Mouse (Mus musculus) cerebellum, postnatal 10 days (tissue): ENCODE data around the gene Tpt1.
A peak's percentile ranks its signal among the peaks of the same experiment; 100 is the strongest.
"Not testable (repeated sequence)": the region's sequence is repeated elsewhere in the genome, so short reads cannot be mapped to it uniquely, and the experiment has no call there.

ENCODE experiments used
- DNase-seq, 2 experiments: peaks; one replicate each; pipeline ENCODE4 v3.0.0; 2021; ENCODE audit warnings: mixed read lengths in 2 of 2

The Tpt1 gene

DNA sequence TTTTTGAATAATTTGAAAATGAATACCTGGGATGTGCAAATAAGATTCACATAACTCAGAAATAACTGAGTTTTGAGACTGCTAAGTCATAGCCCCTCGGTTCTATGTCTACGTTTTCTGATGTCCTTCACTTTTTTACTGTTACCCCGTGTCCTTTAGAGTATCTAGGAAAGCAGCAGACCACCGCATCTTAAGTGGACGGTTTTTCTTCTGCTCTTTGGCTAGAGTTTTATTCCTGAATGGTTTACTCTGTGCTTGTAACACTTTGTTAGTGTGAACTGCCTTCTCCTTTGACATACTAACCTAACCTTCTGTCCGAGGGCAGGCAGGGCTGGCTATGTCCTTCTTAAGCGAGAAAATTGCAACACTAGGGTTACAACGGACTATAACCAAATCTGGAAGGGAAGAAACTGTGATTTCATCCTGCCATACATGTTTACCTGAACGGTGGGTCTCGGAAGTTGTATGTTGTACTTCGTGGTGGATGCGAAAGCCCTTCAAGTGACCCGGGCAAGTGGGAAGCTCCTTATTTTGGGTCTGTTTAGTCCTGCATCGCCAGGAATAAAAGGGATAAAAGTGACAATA lies 690 bp upstream of the Tpt1 start:
- DNase-seq: no peak

DNA sequence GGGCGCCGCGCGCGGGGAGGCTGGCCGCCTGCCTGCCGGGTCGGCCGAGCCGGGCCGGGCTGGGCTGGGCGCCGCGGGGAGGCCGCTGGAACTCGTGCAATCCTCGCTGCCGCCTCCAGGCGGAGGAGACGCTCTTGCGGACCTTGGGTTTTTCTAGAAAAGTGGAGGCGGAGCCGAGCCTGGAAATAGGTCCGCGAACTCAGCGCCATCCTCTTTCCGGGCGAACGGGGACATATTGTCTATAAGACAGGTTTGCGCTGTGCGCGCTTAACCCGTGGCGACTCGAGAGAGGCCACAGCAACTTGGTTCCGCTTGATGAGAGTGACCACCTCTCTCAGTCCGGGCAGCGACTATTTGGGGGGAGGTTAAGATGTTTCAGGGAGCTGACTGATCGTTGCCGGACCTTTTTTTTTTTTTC lies 814 bp downstream of the Tpt1 start:
- DNase-seq: peak; percentile 95 to 96

DNA sequence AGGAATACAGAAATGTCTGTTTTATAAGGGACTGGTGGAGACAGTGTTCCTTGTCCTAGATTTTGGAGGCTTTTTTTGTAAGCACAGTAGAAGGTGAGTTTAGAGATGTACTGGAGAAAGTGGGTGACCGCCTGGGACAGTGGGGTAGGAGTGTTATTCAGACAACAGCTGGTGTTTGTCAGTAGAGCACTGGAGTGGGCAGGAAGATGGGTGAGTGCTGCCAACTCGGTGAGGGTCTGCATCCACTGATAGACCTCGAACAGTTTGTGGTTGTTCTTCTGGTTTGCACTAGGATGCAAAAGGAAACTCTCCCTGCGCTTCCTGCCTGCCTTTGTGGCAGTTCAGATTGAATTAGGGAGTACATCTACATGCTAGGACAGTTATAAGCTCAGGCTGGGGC lies 2.8 kb downstream of the Tpt1 start:
- no peak for DNase-seq

DNA sequence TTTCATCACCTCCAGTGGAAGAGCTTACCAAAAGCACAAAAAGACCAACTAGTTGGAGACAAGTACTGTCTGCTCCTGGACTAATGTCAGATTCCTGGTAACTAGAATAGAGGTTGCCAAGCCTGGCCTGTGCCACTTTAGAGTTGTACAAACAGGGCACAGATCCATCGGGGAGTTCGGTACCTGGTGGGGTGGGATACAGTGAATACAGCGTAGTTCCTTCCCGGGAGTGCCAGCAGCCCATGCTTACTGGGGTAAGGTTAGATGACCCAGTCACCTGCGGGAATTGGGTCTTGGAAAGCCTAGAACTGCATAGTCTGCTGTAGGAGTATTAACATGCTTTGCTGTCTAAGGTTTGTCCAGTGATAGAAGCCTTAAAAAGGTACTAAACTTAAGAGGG lies 3.6 kb downstream of the Tpt1 start:
- DNase-seq: no peak

DNA sequence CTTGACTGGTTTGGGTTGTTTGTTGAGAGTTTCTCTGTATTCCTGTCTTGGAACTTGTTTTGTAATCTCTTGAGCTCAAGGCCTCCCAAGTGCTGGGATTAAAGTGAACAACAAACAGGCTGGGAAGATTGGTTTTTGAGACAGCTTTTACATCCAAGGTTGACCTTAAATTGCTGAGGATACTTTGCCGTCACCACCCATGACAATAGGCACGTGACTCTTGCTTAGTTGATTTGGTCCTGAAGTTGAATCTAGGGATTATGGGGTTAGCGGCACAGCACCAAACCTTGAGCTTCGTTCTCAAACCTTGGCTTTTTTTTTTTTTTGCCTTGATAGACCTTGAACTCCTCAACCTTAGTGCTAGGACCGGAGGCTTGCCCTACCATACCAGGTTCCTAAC lies 4.3 kb downstream of the Tpt1 start:
- DNase-seq: no peak

DNA sequence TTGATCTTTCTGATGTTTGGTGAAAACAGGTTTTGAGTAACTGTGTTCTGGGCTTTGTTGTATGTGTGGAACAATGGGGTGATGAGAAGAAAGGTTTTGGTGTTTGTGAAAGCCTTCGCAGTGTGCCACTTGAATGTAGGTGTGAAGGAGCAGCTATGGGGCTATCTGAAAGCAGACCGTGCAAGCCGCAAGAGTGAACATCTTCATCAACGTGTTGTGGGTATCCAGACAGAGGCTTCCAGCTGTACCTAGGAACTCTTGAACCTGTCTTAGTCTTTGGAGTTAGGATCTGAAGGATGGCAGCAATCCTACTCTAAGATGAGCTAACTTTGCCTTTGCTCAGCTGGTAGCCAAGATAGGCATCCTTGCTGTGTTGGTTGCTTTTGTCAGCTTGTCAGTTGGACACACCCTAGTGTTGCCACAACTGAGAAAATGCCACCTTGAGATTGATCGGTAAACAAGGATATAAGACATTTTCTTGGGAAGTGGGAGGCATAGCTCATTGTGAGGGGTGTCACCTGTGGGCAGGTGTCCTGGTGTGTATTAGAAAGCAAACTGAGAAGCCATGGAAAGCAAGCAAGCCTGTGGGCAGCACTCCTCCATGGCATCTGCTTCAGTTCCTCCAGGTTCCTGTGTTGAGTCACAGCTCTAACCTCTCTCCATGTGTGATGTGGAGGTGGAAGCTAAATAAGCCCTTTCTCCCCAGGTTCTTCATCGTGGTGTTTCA lies 5.1 kb downstream of the Tpt1 start:
- DNase-seq: no peak

DNA sequence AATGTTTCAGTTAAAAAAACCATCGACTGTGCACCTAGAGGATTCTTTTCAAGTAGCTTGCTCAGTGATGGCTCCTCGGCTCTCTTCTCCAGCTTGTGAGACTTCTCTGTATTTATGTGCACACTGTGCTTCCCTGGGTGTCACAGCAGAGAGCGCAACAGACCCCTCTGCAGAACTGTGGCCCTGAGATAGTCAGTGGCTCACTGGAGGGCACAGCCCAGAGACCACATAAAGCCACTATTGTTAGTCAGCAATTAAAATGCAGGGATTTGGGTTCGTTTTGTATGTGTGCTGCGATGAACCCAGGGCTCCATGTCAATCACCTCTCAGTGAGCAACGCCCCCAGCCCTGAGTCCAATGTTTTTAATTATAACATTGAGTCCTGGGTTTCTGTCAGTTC lies 5.9 kb downstream of the Tpt1 start:
- DNase-seq: no peak

DNA sequence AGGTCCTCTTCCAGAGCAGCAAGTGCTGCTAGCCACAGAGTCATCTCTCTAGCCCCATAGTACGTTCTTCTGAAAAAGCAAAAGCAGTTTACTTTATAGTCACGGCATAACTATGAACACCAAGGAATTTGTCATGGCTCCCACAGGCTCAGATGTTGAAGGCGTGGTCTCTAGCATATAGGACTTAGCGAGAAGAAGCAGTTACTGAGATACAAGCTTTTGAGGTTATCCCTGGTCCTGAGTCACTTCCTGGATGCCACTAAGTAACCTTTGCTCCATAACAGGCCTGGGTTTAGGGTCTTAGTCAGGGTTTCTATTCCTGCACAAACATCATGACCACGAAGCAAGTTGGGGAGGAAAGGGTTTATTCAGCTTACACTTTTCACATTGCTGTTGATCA lies 7.1 kb downstream of the Tpt1 start:
- DNase-seq: no peak

DNA sequence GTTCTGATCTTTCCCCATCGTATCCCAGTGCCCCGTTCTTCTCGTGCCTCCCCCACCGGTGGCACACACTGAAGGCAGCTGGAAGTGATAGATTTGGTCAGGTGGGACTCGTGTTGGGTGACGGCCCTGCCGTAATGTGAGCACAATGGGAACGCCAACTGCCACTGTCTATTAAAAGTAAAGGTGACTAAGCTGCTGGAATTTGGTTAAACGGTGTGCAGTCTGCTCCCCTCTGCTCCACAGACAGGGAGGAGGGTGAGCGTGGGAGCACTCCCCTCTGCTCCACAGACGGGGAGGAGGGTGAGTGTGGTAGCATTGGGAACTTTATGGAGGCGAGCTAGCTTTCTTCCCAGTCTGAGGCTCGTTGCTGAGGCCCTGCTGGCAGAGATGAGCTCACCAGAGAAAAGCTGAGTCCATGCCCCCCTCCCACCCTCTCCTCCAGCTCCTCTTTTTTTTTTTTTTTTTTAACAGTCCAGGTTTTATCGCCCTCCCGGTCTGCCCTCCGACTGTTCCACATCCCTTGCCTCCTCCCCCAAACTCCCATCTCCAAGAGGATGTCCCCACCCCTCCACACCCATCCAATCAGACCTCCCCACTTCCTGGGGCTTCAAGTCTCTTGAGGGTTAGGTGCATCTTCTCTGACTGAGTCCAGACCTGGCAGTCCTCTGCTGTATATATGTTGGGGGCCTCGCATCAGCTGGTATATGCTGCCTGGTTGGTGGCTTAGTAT lies 10.5 kb downstream of the Tpt1 start:
- no peak for DNase-seq

DNA sequence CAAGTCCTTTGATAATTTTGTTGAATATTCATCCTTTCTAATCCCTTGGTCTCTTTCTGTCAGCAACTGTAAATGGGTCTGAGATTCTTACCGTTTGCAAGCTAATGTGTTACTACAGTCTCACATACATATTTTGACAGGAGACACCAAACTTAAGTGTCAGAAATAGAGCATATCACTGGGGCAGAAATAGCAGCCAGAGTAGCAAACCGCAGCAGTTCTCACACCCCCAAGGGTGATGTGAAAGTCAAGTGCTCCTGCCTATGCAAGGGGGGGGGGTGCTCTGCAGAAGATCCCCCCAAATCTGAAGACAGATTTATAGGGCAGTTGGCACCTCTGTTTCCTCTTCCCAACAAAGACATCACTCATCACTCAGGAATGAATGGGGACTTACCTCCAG lies 13.3 kb downstream of the Tpt1 start:
- DNase-seq: no peak

DNA sequence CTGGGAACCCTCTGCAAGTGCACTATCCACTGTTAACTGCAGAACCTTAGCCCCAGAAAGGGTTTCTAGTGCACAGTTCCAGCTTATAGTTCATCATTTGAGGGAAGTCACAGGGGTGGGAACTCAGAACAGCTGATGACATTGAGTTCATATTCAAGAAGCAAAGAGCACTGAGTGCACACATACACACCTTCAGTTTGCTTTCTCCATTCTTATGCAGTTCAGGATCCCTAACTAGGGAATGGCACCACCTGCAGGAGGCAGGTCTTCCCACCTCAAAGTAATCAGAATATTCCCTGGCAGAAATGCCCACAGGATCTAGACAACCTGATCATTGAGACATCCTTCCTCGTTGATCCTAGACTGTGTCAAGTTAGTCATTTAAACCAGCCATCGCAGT lies 14.7 kb downstream of the Tpt1 start:
- DNase-seq: no peak

DNA sequence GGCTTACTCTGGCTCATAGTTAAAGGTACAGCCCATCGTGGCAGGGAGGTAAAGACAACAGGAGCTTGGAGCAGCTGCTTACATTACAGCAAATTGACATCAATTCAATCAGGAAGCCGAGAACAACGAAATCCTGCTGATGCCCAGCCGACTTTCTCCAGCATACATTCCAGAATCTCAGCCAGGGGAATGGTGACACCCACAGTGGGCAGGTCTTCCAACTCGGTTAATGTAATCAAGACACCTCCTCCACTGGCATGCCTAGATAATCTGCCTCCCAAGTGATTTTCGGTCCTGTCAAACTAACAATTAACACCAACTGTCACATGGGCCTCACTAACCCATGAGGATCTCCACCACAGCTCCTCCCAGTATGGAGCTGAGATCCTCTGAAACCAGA lies 17.8 kb downstream of the Tpt1 start:
- no peak for DNase-seq

DNA sequence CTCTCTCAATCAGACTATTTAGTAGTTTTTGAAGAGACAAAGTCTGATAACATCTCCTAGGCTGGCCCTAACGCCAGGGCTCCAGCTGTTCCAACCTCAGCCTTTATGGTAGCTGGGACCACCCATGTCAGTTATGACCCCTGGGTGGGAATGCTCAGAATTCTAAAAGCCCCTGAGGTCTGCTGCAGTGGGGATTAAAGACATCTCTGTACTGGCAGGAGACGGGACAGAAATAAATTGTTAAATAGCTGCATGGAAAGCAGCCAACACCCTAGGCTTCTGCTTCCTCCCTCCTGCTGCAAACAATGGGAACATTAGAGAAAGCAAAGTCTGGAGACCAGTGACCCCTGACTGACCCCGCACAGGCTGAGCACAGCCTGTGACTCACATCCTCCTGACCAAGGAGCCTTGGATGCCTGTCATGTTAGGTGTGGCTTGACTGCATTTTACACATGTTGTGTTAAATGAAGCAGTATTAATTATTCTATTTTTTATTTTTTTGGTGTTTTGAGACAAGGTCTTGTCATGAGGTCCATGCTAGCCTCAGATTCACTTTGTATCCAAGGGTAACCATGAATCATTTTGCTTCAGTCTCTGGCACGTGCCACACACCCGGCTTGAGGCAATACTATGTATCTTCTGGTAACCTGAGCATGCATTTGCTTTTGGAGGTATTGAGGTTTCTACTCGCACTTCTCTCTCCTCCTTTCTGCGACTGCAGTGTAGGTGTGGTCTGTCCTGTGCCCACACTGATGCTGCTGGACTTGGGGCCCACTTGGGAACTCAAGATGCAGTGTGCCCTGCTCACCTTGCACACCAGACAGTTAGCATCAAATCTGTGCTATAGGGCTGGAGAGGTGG lies 18.9 kb downstream of the Tpt1 start:
- peak in 1 of 2 experiments; percentile 22 for DNase-seq

DNA sequence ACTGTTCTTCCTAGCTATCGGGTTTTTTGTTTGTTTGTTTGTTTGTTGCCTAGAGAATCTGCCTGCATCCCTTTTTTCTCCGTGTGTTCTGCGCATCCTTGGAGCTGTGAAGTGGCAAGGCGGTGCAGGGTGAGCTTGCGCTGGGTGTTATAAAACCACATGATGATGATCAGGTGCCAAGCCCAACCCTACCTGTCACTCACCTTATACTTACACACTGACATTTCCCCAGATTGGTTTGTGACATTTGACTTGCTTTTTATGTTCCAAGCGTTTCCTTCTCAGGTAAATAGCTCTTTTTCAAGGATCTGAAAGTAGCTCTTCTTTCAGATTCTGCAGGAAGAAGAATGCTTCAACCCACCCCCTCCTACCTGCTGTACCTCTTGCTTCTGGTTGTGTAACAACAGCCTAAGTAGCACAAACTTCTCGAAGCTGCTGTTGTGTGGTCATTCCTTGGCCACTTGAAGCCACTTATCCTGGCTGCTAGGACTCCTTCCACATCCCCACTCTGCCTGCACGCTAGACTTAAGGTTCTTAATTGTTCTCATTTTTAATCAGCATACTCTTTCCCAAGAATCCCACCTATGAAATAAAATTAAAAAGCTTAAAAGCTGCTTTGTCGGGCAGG lies 21.9 kb downstream of the Tpt1 start:
- no peak for DNase-seq

DNA sequence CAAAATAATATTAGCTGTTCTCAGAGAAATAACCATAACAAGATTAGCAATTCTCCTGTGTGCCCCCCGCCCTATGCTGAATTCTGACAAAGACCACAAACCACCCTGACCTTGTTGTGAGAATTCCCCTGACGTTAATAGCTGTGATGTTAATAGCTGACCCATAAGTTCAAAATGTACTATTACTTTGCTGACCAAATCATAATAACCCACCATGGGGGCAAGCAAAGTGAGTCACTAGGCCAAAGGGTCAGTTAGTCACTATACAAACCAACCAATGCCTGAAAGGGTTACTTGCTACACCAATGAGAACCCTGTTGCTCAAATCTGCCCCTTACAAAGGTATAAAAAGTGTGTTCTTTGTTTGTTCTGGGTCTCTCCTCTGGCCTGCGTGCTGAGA lies 23.1 kb downstream of the Tpt1 start:
- not testable (repeated sequence) for DNase-seq

DNA sequence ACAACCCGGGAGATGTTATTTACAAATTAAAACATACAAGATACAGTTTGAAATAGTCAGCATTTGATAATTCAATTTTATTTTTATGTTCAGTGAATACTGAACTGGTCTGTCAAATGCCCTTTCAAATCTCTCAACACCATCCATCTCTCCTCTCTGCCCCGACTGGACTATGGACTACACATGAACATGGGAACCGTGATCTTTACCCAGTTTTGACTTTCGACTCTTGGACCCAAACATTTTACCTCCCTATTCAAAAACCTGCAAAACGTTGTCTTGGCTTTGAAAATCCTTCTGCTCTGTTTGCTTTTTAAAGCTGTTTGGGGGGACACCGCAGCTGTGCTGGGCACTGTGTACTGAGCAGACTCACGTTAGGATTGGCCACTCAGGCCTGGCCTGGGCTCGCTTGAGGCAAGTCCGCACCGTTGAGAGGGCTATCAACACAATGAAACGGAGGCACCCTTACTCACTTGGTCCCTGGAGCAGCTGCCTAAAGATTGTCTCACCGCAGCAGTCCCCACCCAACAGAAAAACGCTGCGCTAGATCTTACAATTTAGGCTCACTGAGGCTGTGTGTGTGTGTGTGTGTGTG lies 25.0 kb downstream of the Tpt1 start:
- DNase-seq: no peak

DNA sequence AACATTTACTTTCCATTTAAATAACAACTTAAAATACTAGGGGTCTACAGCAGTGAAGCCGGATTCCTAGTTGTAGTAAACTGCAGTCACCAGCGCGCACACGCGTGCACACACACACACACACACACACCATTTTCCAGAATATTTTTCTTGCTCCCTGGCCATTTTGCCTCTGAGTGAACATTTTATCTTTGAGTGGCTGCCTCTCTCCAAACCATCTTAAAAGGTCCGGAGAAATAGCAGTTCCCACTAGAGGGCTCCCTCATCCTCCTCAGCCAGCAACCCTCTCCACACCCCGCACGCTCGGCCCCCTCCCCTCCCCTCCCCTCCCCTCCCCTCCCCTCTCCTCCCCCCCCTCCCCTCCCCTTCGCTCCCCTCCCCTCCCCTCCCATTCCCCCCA lies 25.7 kb downstream of the Tpt1 start:
- DNase-seq: peak; percentile 77 to 81

DNA sequence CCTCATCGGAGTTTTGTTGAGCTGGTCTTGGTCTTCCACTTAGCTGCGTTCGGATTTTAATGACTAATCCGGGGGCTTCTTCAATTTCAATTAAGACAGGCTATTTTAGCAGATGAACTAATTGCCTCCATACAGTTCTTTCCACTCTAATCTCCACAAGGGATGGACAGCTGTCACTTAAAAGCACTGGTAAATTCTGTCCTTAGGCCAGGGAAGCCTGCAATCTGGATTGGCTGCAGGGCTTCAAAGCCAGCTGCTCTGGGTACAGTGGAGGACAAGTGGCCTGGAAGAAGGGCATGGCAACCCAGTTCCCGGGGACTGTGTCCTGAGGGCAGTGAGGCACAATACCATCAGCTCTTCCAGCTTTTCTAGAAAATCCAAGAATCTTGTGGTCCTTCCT lies 26.2 kb downstream of the Tpt1 start:
- peak; percentile 53 to 60 for DNase-seq

DNA sequence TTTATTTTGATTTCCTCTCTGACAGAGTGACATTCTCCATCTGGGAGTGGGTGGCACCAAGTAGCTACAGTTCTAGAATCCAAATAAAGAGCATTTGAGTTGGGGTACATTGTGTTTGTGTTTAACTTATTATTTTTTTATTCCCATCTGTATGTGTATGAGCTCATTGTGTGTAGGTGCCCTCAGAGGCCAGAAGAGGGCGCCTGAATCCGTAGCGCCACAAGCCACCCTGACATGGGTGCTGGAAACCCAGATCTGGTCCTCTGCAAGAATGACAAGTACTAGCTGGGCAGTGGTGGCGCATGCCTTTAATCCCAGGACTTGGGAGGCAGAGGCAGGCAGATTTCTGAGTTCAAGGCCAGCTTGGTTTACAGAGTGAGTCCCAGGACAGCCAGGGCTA lies 26.9 kb downstream of the Tpt1 start:
- no peak for DNase-seq

DNA sequence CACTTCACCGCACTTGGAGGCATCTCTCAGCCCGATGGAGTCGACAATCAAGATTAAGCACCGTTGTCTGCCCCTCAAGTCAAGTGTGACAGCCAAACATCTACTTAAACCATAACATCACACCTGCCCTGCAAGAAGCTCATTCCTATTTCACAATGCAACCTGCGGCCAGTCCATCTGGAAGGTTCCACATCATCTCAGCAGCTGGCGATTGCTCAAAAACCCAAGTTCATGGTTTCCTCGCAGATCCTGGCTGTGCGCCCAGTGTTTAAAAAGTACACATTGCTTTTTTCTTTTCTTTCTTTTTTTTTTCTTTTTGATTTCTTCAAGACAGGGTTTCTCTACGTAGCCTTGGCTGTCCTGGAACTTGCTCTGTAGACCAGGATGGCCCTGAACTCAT lies 28.7 kb downstream of the Tpt1 start:
- peak in 1 of 2 experiments; percentile 25 for DNase-seq

DNA sequence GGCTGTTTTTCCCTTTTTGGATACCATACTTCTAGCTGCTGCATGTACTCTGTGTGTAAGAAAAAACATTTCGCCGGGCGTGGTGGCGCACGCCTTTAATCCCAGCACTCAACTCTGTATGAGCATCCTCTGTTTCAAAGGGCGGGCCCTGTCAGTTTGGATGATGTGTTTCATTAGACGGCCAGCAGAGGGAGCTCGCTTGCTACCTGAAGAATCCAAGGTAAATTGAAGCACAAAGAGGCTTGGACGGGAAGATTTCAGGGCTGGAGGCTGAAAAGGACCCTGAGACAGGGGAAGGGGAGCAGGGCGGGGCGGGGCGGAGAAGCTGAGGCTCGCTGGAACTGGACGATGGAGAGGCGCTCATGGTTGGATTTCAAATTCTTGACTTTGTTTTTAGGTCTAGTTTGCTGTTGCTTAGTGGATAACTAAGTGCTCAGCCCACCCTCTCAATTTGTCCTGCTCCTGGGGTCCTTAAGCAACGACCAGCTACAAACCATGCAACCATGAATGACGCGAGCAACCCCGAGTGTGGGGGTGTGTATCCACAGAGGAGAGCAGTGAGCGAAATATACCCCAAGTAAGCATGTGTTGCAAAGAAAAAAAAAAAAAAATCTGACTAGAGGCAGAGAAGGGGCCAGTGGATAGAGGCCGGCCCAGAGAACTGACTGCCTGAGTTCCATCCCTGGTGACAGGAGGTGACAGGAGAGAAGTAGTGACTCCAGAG lies 31.6 kb downstream of the Tpt1 start:
- peak; percentile 89 to 91 for DNase-seq

DNA sequence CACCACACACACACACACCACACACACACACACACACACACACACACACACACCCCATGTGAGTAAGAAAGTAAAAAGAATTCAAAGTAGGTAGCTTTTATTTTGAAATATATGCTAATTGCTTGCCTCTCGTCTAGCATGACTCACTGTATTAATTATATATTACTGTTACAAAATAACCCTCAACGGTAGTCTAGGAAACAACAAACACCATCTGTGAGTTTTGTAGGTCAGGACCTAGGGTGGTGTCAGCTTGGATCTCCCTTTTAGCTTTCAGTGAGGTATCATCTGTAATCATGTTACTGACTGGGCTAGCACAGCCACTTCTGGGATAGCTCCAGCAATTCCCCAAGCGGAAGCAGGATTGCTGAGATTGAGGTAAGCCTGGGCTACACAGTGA lies 32.4 kb downstream of the Tpt1 start:
- DNase-seq: no peak
